Mouse (Mus musculus): ENCODE results near the gene Mipep.

Mipep gene

GRCm38 (mm10) chr14:60802026-60802425 is 17.7 kb downstream of the Mipep start:
- DNase-seq (ENCODE audit: low spot score): no peak

GRCm38 (mm10) chr14:60804978-60805377 is 20.6 kb downstream of the Mipep start:
- no peak for DNase-seq (ENCODE audit: low spot score)

GRCm38 (mm10) chr14:60805871-60806270 is 21.5 kb downstream of the Mipep start:
- no peak for DNase-seq (ENCODE audit: low spot score)

- no peak for DNase-seq (ENCODE audit: low spot score)
These were observed 22.5 kb downstream of the Mipep start for GRCm38 (mm10) chr14:60806891-60807344.

- no peak for DNase-seq (ENCODE audit: low spot score)
These were observed 25.5 kb downstream of the Mipep start for GRCm38 (mm10) chr14:60809881-60810280.

GRCm38 (mm10) chr14:60811547-60811946 is 27.2 kb downstream of the Mipep start:
- no peak for DNase-seq (ENCODE audit: low spot score)

GRCm38 (mm10) chr14:60815098-60815497 is 30.7 kb downstream of the Mipep start:
- no peak for DNase-seq (ENCODE audit: low spot score)

- DNase-seq (ENCODE audit: low spot score): peak; percentile 17
These were observed 33.7 kb downstream of the Mipep start for GRCm38 (mm10) chr14:60818045-60818444.

- DNase-seq (ENCODE audit: low spot score): no peak
These were observed 45.7 kb downstream of the Mipep start for GRCm38 (mm10) chr14:60830096-60830495.

GRCm38 (mm10) chr14:60836709-60837108 is 52.3 kb downstream of the Mipep start:
- no peak for DNase-seq (ENCODE audit: low spot score)

- no peak for DNase-seq (ENCODE audit: low spot score)
These were observed 55.3 kb downstream of the Mipep start for GRCm38 (mm10) chr14:60839654-60840053.

- no peak for DNase-seq (ENCODE audit: low spot score)
These were observed 57.7 kb downstream of the Mipep start for GRCm38 (mm10) chr14:60841977-60842659.

- no peak for DNase-seq (ENCODE audit: low spot score)
These were observed 59.2 kb downstream of the Mipep start for GRCm38 (mm10) chr14:60843596-60843995.

GRCm38 (mm10) chr14:60845261-60846045 is 61.1 kb downstream of the Mipep start:
- no peak for DNase-seq (ENCODE audit: low spot score)

- DNase-seq (ENCODE audit: low spot score): no peak
These were observed 61.8 kb downstream of the Mipep start for GRCm38 (mm10) chr14:60846174-60846573.

- no peak for DNase-seq (ENCODE audit: low spot score)
These were observed 63.8 kb downstream of the Mipep start for GRCm38 (mm10) chr14:60848194-60848593.

GRCm38 (mm10) chr14:60850101-60850500 is 65.7 kb downstream of the Mipep start:
- no peak for DNase-seq (ENCODE audit: low spot score)

- DNase-seq (ENCODE audit: low spot score): no peak
These were observed 67.3 kb downstream of the Mipep start for GRCm38 (mm10) chr14:60851632-60852031.

- no peak for DNase-seq (ENCODE audit: low spot score)
These were observed 72.0 kb downstream of the Mipep start for GRCm38 (mm10) chr14:60856199-60856912.

- DNase-seq (ENCODE audit: low spot score): no peak
These were observed 72.5 kb downstream of the Mipep start for GRCm38 (mm10) chr14:60856913-60857300.

GRCm38 (mm10) chr14:60863396-60863795 is 79.0 kb downstream of the Mipep start:
- DNase-seq (ENCODE audit: low spot score): no peak

- DNase-seq (ENCODE audit: low spot score): no peak
These were observed 82.0 kb downstream of the Mipep start for GRCm38 (mm10) chr14:60866399-60866798.

- no peak for DNase-seq (ENCODE audit: low spot score)
These were observed 84.0 kb downstream of the Mipep start for GRCm38 (mm10) chr14:60868325-60868724.
